Mouse (Mus musculus) bone marrow macrophage, adult 2 months (primary cell): ENCODE results near the gene Tmem260.

Experiments
- CTCF ChIP-seq: IDR thresholded peaks from 2 replicates; pipeline ENCODE4 v1.5.1; 2012; ENCODE audit warnings: low read depth, mild to moderate bottlenecking, low read length, moderate library complexity
- POLR2A ChIP-seq: IDR thresholded peaks from 2 replicates; pipeline ENCODE4 v1.6.1; 2012; ENCODE audit warnings: mild to moderate bottlenecking, low read depth, low read length, borderline replicate concordance

DNA sequence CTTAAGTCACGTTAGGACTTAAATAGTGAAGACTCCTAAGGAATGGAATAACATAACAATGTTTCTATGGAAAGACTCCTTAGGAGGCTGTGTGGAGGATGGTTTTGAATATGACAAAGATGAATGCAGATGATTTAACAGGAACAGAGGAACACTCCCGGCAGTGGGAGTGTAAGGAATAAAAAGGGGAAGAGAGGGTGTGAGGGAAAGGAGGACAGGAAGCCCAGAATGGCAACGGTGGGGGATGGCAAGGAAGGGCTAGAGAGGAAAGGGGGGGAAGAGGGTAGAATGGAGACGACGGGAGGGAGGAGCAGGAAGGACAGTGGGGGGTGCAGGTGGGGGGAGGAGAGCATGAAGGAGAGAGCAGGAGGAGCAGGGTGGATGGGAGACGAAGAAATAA, 24.4 kb upstream of the Tmem260 start:
- TF ChIP-seq POLR2A (no peak), CTCF (no peak)
